Mouse (Mus musculus) erythroblast, embryonic 14.5 days (primary cell): ENCODE measurements around the gene Gamt.

Source experiments
- GATA1 ChIP-seq: IDR thresholded peaks from 2 replicates; pipeline ENCODE4 v1.6.1; 2012; ENCODE audit warnings: low read length, inconsistent platforms, mixed read lengths
- TAL1 ChIP-seq: IDR thresholded peaks from 3 replicates; pipeline ENCODE4 v1.6.1; 2012; ENCODE audit warnings: low read length, inconsistent platforms, mixed read lengths

GRCm38 (mm10) chr10:80247849-80248248 is 13.0 kb downstream of the Gamt start:
- TF ChIP-seq GATA1 (no peak), TAL1 (no peak)
